In genomic region chr7:101310327-101311028, GRCm38 (mm10) we compare ENCODE assay signal across 8 mouse cellular contexts. TPM values are rescaled to one million over a fixed set of nuclear protein-coding genes. Genes with fewer than 3 reads are reported as not detected.
DNase-seq lines count a peak whose midpoint lies in the region; ATAC-seq and TF ChIP-seq lines count a peak whose summit lies in the region.

No protein-coding gene starts in this region.

- H3K27me3 ChIP-seq in megakaryocyte, embryonic 14.5 days (replicated peaks): no peaks in the 10 kb centered on the region

- TF ChIP-seq POLR2A in cortical plate, adult 2 months (IDR thresholded peaks at IDR 0.05; ENCODE audit: extremely low read depth, insufficient read depth, low read length): peak; percentile 62; the same call in 1 of the 2 replicates

- ATAC-seq in activated CD4-positive, CD25-positive, alpha-beta regulatory T cell, adult 4 months: peak; percentile 93

- H3K4me1 ChIP-seq in cortical plate, adult 2 months (ENCODE audit: control insufficient read depth, insufficient read depth, low read length): peaks cover 9% of the 10 kb centered on the region
- H3K4me1 ChIP-seq in megakaryocyte, embryonic 14.5 days: peaks cover 67% of the 10 kb centered on the region

- DNase-seq in gastrocnemius, adult 8-10 months (ENCODE audit: low spot score in 2 of 2): peak; percentile 98 to 99
- DNase-seq in hindlimb bud, embryonic 11.5 days (ENCODE audit: extremely low spot score, low read depth, low spot score): peak; percentile 89
- DNase-seq in left cerebral cortex, adult 8-10 months (ENCODE audit: low spot score in 2 of 2): peak; percentile 96
- DNase-seq in right cerebral cortex, postnatal 10 days (ENCODE audit: low spot score in 2 of 2): peak; percentile 98
- DNase-seq in urinary bladder, postnatal 25 days (ENCODE audit: low spot score): peak; percentile 95

- TF ChIP-seq CTCF in cortical plate, adult 2 months (IDR thresholded peaks at IDR 0.05; ENCODE audit: extremely low read depth, insufficient read depth, low read length): peak; percentile 64

- no peaks in the 10 kb centered on the region for H3K9me3 ChIP-seq in megakaryocyte, embryonic 14.5 days

- peak overlapping the region; percentile 54 for H3K4me3 ChIP-seq in cortical plate, adult 2 months (ENCODE audit: insufficient read depth, low read length)
- peak overlapping the region; percentile 94 for H3K4me3 ChIP-seq in megakaryocyte, embryonic 14.5 days (replicated peaks)

- H3K36me3 ChIP-seq in megakaryocyte, embryonic 14.5 days (replicated peaks; ENCODE audit: low read length): no peaks in the 10 kb centered on the region

- H3K27ac ChIP-seq in cortical plate, adult 2 months (ENCODE audit: insufficient read depth, low read length): peak overlapping the region; percentile 94

RNA-seq across cellular contexts. Expression of gene Stard10, which starts 6.4 kb away (rescaled TPM):
- 1 to 10 TPM; 2.5 to 2.9 TPM for polyA plus RNA-seq in activated CD4-positive, CD25-positive, alpha-beta regulatory T cell, adult 4 months (2017; shearing (Covaris generic))
- polyA plus RNA-seq in cortical plate, adult 2 months (2012; rRNA removed): 94.2 and 95.5 TPM in 2 replicates
- 10 to 100 TPM; 34.9 to 48.5 (median 43.7) TPM for total RNA-seq in gastrocnemius, adult 8-10 months (2022)
- 10 to 100 TPM; 90.3 to 98.6 (median 92.0) TPM for total RNA-seq in left cerebral cortex, adult 8-10 months (2022)
- 236 and 315 TPM in 2 replicates for polyA plus RNA-seq in megakaryocyte, embryonic 14.5 days (2012; ENCODE audit: insufficient read depth, low replicate concordance)

RNA-seq across cellular contexts. Expression of gene Atg16l2, which starts 8.4 kb away (rescaled TPM):
- 10 to 100 TPM; 38.2 to 56.7 TPM for polyA plus RNA-seq in activated CD4-positive, CD25-positive, alpha-beta regulatory T cell, adult 4 months (2017; shearing (Covaris generic))
- 65.1 and 74.5 TPM in 2 replicates for polyA plus RNA-seq in cortical plate, adult 2 months (2012; rRNA removed)
- total RNA-seq in gastrocnemius, adult 8-10 months (2022): 1 to 10 TPM; 3.2 to 5.3 (median 4.3) TPM
- 10 to 100 TPM; 46.0 to 66.1 (median 57.3) TPM for total RNA-seq in left cerebral cortex, adult 8-10 months (2022)
- polyA plus RNA-seq in megakaryocyte, embryonic 14.5 days (2012; ENCODE audit: insufficient read depth, low replicate concordance): 3.2 and 7.8 TPM in 2 replicates

RNA-seq across cellular contexts. Expression of gene Arap1, which starts 37.4 kb away (rescaled TPM):
- polyA plus RNA-seq in activated CD4-positive, CD25-positive, alpha-beta regulatory T cell, adult 4 months (2017; shearing (Covaris generic)): 10 to 100 TPM; 27.1 to 51.2 TPM
- 16.3 and 19.1 TPM in 2 replicates for polyA plus RNA-seq in cortical plate, adult 2 months (2012; rRNA removed)
- 10 to 100 TPM; 16.1 to 18.5 (median 17.1) TPM for total RNA-seq in gastrocnemius, adult 8-10 months (2022)
- total RNA-seq in left cerebral cortex, adult 8-10 months (2022): 10 to 100 TPM; 19.6 to 32.5 (median 25.3) TPM
- polyA plus RNA-seq in megakaryocyte, embryonic 14.5 days (2012; ENCODE audit: insufficient read depth, low replicate concordance): 143 and 148 TPM in 2 replicates

Comparison
In these comparisons a context has a peak if more than half of its experiments do, and no peak if none do; other contexts are left out.
1. Peak in every context shown above with its lines: DNase-seq, ATAC-seq, H3K4me3 ChIP-seq and H3K27ac ChIP-seq.
2. RNA of gene Stard10, which starts 6.4 kb away (polyA plus RNA-seq): 236 to 315 TPM in megakaryocyte, embryonic 14.5 days and 94.2 to 95.5 TPM in cortical plate, adult 2 months; 2.5 to 2.9 TPM in activated CD4-positive, CD25-positive, alpha-beta regulatory T cell, adult 4 months; every median in the first group is over 10 times any median in the second.